Mouse (Mus musculus): ENCODE measurements around the gene Padi6. TPM values are rescaled to one million over a fixed set of nuclear protein-coding genes. Genes with fewer than 3 reads are reported as not detected.

Padi6 gene
- polyA plus RNA-seq, 1 experiment from 2014 or later: not detected

Small RNA genes lying within 50 kb of the gene (microRNA-seq; reads per million reads assigned to microRNA genes)
- gene Gm23045 (not detected), gene Gm25951 (not detected)

Other genes with a start within 250 kb of the Padi6 start
- gene Arhgef10l, start 76.6 kb downstream of the Padi6 start, polyA plus RNA-seq (2014; fragmentation: Nextera tagmentation; extraction: Ambion mirVana): 15.0 and 17.7 TPM in 2 replicates
- gene Rcc2, start 42.1 kb downstream of the Padi6 start, polyA plus RNA-seq (2014; fragmentation: Nextera tagmentation; extraction: Ambion mirVana): 23.1 and 32.8 TPM in 2 replicates
- not detected in 2 replicates for gene Padi4, start 31.6 kb upstream of the Padi6 start, polyA plus RNA-seq (2014; fragmentation: Nextera tagmentation; extraction: Ambion mirVana)
- not detected in 2 replicates for gene Padi3, start 68.0 kb upstream of the Padi6 start, polyA plus RNA-seq (2014; fragmentation: Nextera tagmentation; extraction: Ambion mirVana)
- 0.05 TPM in 1 of 2 replicates, not detected in the other for gene Padi1, start 103.1 kb upstream of the Padi6 start, polyA plus RNA-seq (2014; fragmentation: Nextera tagmentation; extraction: Ambion mirVana)
- 0.27 and 0.31 TPM in 2 replicates for gene Padi2, start 163.7 kb upstream of the Padi6 start, polyA plus RNA-seq (2014; fragmentation: Nextera tagmentation; extraction: Ambion mirVana)
- 508 and 541 TPM in 2 replicates for gene Sdhb, start 218.6 kb upstream of the Padi6 start, polyA plus RNA-seq (2014; fragmentation: Nextera tagmentation; extraction: Ambion mirVana)
- gene Atp13a2, start 244.2 kb upstream of the Padi6 start, polyA plus RNA-seq (2014; fragmentation: Nextera tagmentation; extraction: Ambion mirVana): 79.9 and 110 TPM in 2 replicates

Measured in forebrain, embryonic 14.5 days (tissue).